Mouse (Mus musculus) thymus, postnatal 4 days (tissue): ENCODE measurements around the gene Cdh6.

Source experiments
- DNase-seq: peaks from one replicate; pipeline ENCODE4 v3.0.0; 2021

The Cdh6 gene

GRCm38 (mm10) chr15:13173071-13173778 lies at the start of gene Cdh6:
TSS of gene Cdh6 (minus strand) at chr15:13173675.
- DNase-seq, result no peak

GRCm38 (mm10) chr15:13219727-13220454 lies 46.4 kb upstream of the Cdh6 start:
- no peak for DNase-seq

- DNase-seq, result no peak
These were observed 44.3 kb upstream of the Cdh6 start for GRCm38 (mm10) chr15:13217800-13218199.

GRCm38 (mm10) chr15:13217161-13217560 lies 43.7 kb upstream of the Cdh6 start:
- DNase-seq, result no peak

- DNase-seq, result no peak
These were observed 39.5 kb upstream of the Cdh6 start for GRCm38 (mm10) chr15:13212956-13213355.

GRCm38 (mm10) chr15:13212027-13212685 lies 38.7 kb upstream of the Cdh6 start:
- no peak for DNase-seq

- DNase-seq, result no peak
These were observed 36.7 kb upstream of the Cdh6 start for GRCm38 (mm10) chr15:13210186-13210585.

- no peak for DNase-seq
These were observed 35.2 kb upstream of the Cdh6 start for GRCm38 (mm10) chr15:13208716-13209115.

- no peak for DNase-seq
These were observed 22.8 kb upstream of the Cdh6 start for GRCm38 (mm10) chr15:13196237-13196636.

GRCm38 (mm10) chr15:13194048-13194447 lies 20.6 kb upstream of the Cdh6 start:
- no peak for DNase-seq

GRCm38 (mm10) chr15:13193076-13193475 lies 19.6 kb upstream of the Cdh6 start:
- DNase-seq, result no peak

- DNase-seq, result no peak
These were observed 10.2 kb upstream of the Cdh6 start for GRCm38 (mm10) chr15:13183661-13184060.

GRCm38 (mm10) chr15:13181430-13181829 lies 8.0 kb upstream of the Cdh6 start:
- DNase-seq, result no peak

- no peak for DNase-seq
These were observed 7.5 kb upstream of the Cdh6 start for GRCm38 (mm10) chr15:13181014-13181413.

GRCm38 (mm10) chr15:13175978-13176377 lies 2.5 kb upstream of the Cdh6 start:
- DNase-seq, result no peak

- no peak for DNase-seq
These were observed 1.1 kb upstream of the Cdh6 start for GRCm38 (mm10) chr15:13174618-13174980.

GRCm38 (mm10) chr15:13173840-13174617 lies 554 bp upstream of the Cdh6 start:
- DNase-seq, result no peak

- DNase-seq, result no peak
These were observed 957 bp downstream of the Cdh6 start for GRCm38 (mm10) chr15:13172365-13173070.

GRCm38 (mm10) chr15:13171486-13172364 lies 1.8 kb downstream of the Cdh6 start:
- DNase-seq, result no peak

GRCm38 (mm10) chr15:13165094-13165885 lies 8.2 kb downstream of the Cdh6 start:
- DNase-seq, result no peak

GRCm38 (mm10) chr15:13155820-13156219 lies 17.7 kb downstream of the Cdh6 start:
- no peak for DNase-seq
